Mouse (Mus musculus) megakaryocyte, embryonic 14.5 days (primary cell): ENCODE results near the gene Rin3.

Experiments used
- FLI1 ChIP-seq: IDR thresholded peaks from 2 replicates; pipeline ENCODE4 v1.6.1; 2012; ENCODE audit warnings: low read length, inconsistent platforms, mixed read lengths
- GATA1 ChIP-seq: IDR thresholded peaks from 3 replicates; pipeline ENCODE4 v1.6.1; 2012; ENCODE audit warnings: mixed read lengths, low read length, inconsistent platforms, borderline replicate concordance

- no peak for TF ChIP-seq GATA1
- TF ChIP-seq FLI1 = no peak
Measured at GRCm38 (mm10) chr12:102291686-102292085, 8.8 kb downstream of the Rin3 start.
